Comparison of ENCODE assay signal across 8 mouse cellular contexts in genomic region chr11:120252843-120253645, GRCm38 (mm10). TPM values are rescaled to one million over a fixed set of nuclear protein-coding genes. Genes with fewer than 3 reads are reported as not detected.
DNase-seq lines count a peak whose midpoint lies in the region; ATAC-seq lines count a peak whose summit lies in the region.

No protein-coding gene starts in this region.

- H3K4me1 ChIP-seq in forebrain, embryonic 15.5 days, result peaks cover 84% of the 10 kb centered on the region
- H3K4me1 ChIP-seq in kidney, embryonic 15.5 days, result peaks cover 95% of the 10 kb centered on the region
- peaks cover 68% of the 10 kb centered on the region for H3K4me1 ChIP-seq in stomach, embryonic 15.5 days

- H3K9ac ChIP-seq in forebrain, embryonic 15.5 days (replicated peaks), result no peak overlapping the region
- H3K9ac ChIP-seq in kidney, embryonic 15.5 days, result no peak overlapping the region
- H3K9ac ChIP-seq in stomach, embryonic 15.5 days, result no peak overlapping the region

- 52% methylated on average over 12 of the region's 12 CpGs for WGBS in forebrain, embryonic 15.5 days
- 51% methylated on average over 12 of the region's 12 CpGs for WGBS in kidney, embryonic 15.5 days
- WGBS in stomach, embryonic 15.5 days, result 52% methylated on average over 12 of the region's 12 CpGs

- H3K4me3 ChIP-seq in forebrain, embryonic 15.5 days, result no peak overlapping the region
- H3K4me3 ChIP-seq in kidney, embryonic 15.5 days (replicated peaks), result no peak overlapping the region
- no peak overlapping the region for H3K4me3 ChIP-seq in stomach, embryonic 15.5 days (replicated peaks)

- no peaks in the 10 kb centered on the region for H3K36me3 ChIP-seq in forebrain, embryonic 15.5 days
- H3K36me3 ChIP-seq in kidney, embryonic 15.5 days, result no peaks in the 10 kb centered on the region
- no peaks in the 10 kb centered on the region for H3K36me3 ChIP-seq in stomach, embryonic 15.5 days

- no peak overlapping the region for H3K4me2 ChIP-seq in forebrain, embryonic 15.5 days (replicated peaks)
- H3K4me2 ChIP-seq in kidney, embryonic 15.5 days, result peak overlapping the region; percentile 33
- peak overlapping the region; percentile 33 for H3K4me2 ChIP-seq in stomach, embryonic 15.5 days

- DNase-seq in right cerebral cortex, postnatal 10 days (ENCODE audit: low spot score in 2 of 2), result peak; percentile 75
- DNase-seq in right cerebral cortex, postnatal 14 days, result no peak
- DNase-seq in spleen, adult 18-20 months, result no peak
- no peak for DNase-seq in thymus, adult 18-20 months

- peak overlapping the region; percentile 13; the same call in 1 of the 2 replicates for H3K27ac ChIP-seq in forebrain, embryonic 15.5 days (replicated peaks)
- H3K27ac ChIP-seq in kidney, embryonic 15.5 days, result peak overlapping the region; percentile 77
- peak overlapping the region; percentile 59 for H3K27ac ChIP-seq in stomach, embryonic 15.5 days

- H3K9me3 ChIP-seq in forebrain, embryonic 15.5 days, result no peaks in the 10 kb centered on the region
- H3K9me3 ChIP-seq in kidney, embryonic 15.5 days (replicated peaks), result no peaks in the 10 kb centered on the region
- no peaks in the 10 kb centered on the region for H3K9me3 ChIP-seq in stomach, embryonic 15.5 days

- H3K27me3 ChIP-seq in forebrain, embryonic 15.5 days, result no peaks in the 10 kb centered on the region
- no peaks in the 10 kb centered on the region for H3K27me3 ChIP-seq in kidney, embryonic 15.5 days
- no peaks in the 10 kb centered on the region for H3K27me3 ChIP-seq in stomach, embryonic 15.5 days (replicated peaks)

- ATAC-seq in forebrain, embryonic 15.5 days (replicated peaks), result peak; percentile 57; the same call in 1 of the 2 replicates
- peak; percentile 37; the same call in 1 of the 2 replicates for ATAC-seq in kidney, embryonic 15.5 days (replicated peaks; ENCODE audit: low FRiP score)
- ATAC-seq in stomach, embryonic 15.5 days (ENCODE audit: insufficient read depth, low FRiP score, low read depth), result peak; percentile 36; the same call in 1 of the 2 replicates
- ATAC-seq in erythroid progenitor cell, adult 5-6 weeks (replicated peaks; ENCODE audit: low FRiP score, poor library complexity, severe bottlenecking), result no peak

RNA-seq across cellular contexts. Expression of gene Bahcc1, which starts 20.3 kb away (rescaled TPM):
- 15.4 and 16.1 TPM in 2 replicates for polyA plus RNA-seq in forebrain, embryonic 15.5 days (2015; fragmentation: Nextera tagmentation; extraction: Ambion mirVana)
- polyA plus RNA-seq in kidney, embryonic 15.5 days (2015; fragmentation: Nextera tagmentation; extraction: Ambion mirVana), result 11.8 and 14.1 TPM in 2 replicates
- polyA plus RNA-seq in stomach, embryonic 15.5 days (2015; fragmentation: Nextera tagmentation; extraction: Ambion mirVana), result 7.2 and 7.9 TPM in 2 replicates
- total RNA-seq in erythroid progenitor cell, adult 5-6 weeks (2015; ENCODE audit: low replicate concordance), result 2.5 and 2.9 TPM in 2 replicates
- 1.4 TPM in 2 replicates for total RNA-seq in erythroid progenitor cell, adult 5-6 weeks (2017; ENCODE audit: low replicate concordance)

Comparison
In these comparisons a context has a peak if more than half of its experiments do, and no peak if none do; other contexts are left out.
1. DNase-seq: peak in right cerebral cortex, postnatal 10 days (2 of 2); none in right cerebral cortex, postnatal 14 days (single experiment), spleen, adult 18-20 months (0 of 2) and thymus, adult 18-20 months (0 of 2).
2. H3K27ac ChIP-seq: peak in every context shown above with its lines; median percentile 77 in kidney, embryonic 15.5 days; 59 in stomach, embryonic 15.5 days; 13 in forebrain, embryonic 15.5 days.